ENCODE assay signal across 14 mouse cellular contexts in the genomic region with DNA sequence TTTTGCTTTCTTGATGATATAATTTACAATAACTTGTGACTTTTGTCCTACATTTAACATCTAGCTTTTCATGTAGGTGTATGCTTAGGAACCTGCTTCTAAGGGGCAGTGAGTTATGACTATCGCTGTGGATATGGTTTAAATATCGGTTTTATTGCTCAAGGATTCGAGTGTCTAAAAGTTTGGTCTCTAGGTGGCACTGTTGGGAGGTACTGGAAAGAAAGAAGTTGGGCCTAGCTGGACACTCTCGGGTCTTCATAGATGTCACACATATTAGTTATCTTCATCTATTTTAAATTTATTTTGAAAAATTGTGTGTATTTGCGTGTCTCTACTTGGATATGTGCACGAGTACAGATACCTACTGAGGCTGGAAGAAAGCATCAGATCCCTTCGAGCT.
DNase-seq lines count a peak whose midpoint lies in the region; ATAC-seq and TF ChIP-seq lines count a peak whose summit lies in the region.
"Had no signal": no experiment of that assay in that cellular context is flagged by ENCODE, and none has a peak within 500 bp of the region (broad histone marks: within the 10 kb centered on the region; RNA-seq: fewer than 3 reads in every experiment).

No protein-coding gene starts in this region.

- no peak overlapping the region for H3K27ac ChIP-seq in heart, postnatal 0 days (ENCODE audit: low read depth)
- H3K27ac ChIP-seq in heart, embryonic 12.5 days (ENCODE audit: poor library complexity, severe bottlenecking): no peak overlapping the region
- no peak overlapping the region for H3K27ac ChIP-seq in midbrain, postnatal 0 days (ENCODE audit: low read depth, low read length)
- H3K27ac ChIP-seq in midbrain, embryonic 15.5 days: no peak overlapping the region
- H3K27ac ChIP-seq in stomach, postnatal 0 days (replicated peaks): no peak overlapping the region
- H3K27ac ChIP-seq: heart, embryonic 10.5 days; limb, embryonic 10.5 days; midbrain, embryonic 12.5 days had no signal

- no peak for ATAC-seq in heart, postnatal 0 days (ENCODE audit: insufficient read depth, low read depth)
- ATAC-seq in heart, embryonic 12.5 days (ENCODE audit: insufficient number of reproducible peaks, low FRiP score): no peak
- no peak for ATAC-seq in midbrain, postnatal 0 days (ENCODE audit: low FRiP score)
- no peak for ATAC-seq in midbrain, embryonic 15.5 days (replicated peaks)
- no peak for ATAC-seq in stomach, postnatal 0 days (ENCODE audit: low FRiP score, low TSS enrichment)
- ATAC-seq in cerebellum, adult (ENCODE audit: insufficient number of reproducible peaks, low FRiP score, low TSS enrichment): no peak

- TF ChIP-seq EP300 in heart, postnatal 0 days (IDR thresholded peaks at IDR 0.05; ENCODE audit: low read depth): no peak
- no peak for TF ChIP-seq EP300 in stomach, postnatal 0 days (optimal IDR thresholded peaks at IDR 0.05)

- H3K4me3 ChIP-seq in heart, postnatal 0 days (ENCODE audit: low read depth, low read length): no peak overlapping the region
- no peak overlapping the region for H3K4me3 ChIP-seq in heart, embryonic 12.5 days
- H3K4me3 ChIP-seq in midbrain, postnatal 0 days (ENCODE audit: low read depth, low read length): no peak overlapping the region
- no peak overlapping the region for H3K4me3 ChIP-seq in midbrain, embryonic 15.5 days
- no peak overlapping the region for H3K4me3 ChIP-seq in stomach, postnatal 0 days (ENCODE audit: low read depth, low read length)
- H3K4me3 ChIP-seq: erythroblast, embryonic 14.5 days; heart, embryonic 10.5 days; limb, embryonic 10.5 days; midbrain, embryonic 12.5 days had no signal

- 0 out of 2 replicates have a peak, but pooled peaks cover 14% of the 10 kb centered on the region for H3K4me1 ChIP-seq in heart, postnatal 0 days (ENCODE audit: control insufficient read depth, insufficient read depth)
- peaks cover 8% of the 10 kb centered on the region for H3K4me1 ChIP-seq in heart, embryonic 12.5 days (replicated peaks)
- H3K4me1 ChIP-seq in midbrain, postnatal 0 days (ENCODE audit: insufficient read depth, low read length): no peaks in the 10 kb centered on the region; the same call in 1 of the 2 replicates
- peaks cover 14% of the 10 kb centered on the region; the same call in 1 of the 2 replicates for H3K4me1 ChIP-seq in midbrain, embryonic 15.5 days
- H3K4me1 ChIP-seq in stomach, postnatal 0 days (replicated peaks; ENCODE audit: control insufficient read depth, insufficient read depth): no peaks in the 10 kb centered on the region
- H3K4me1 ChIP-seq: limb, embryonic 10.5 days had no signal

- TF ChIP-seq CTCF in heart, postnatal 0 days (IDR thresholded peaks at IDR 0.05; ENCODE audit: low read depth): peak; percentile 29; the same call in 1 of the 2 replicates
- TF ChIP-seq CTCF in midbrain, postnatal 0 days (IDR thresholded peaks at IDR 0.05): peak; percentile 40; the same call in 1 of the 2 replicates
- TF ChIP-seq CTCF in stomach, postnatal 0 days (IDR thresholded peaks at IDR 0.05; ENCODE audit: low read depth): peak; percentile 59

- no peak for DNase-seq in heart, postnatal 0 days (ENCODE audit: low spot score)
- DNase-seq in midbrain, postnatal 0 days (ENCODE audit: low spot score): peak; percentile 38
- peak; percentile 22 for DNase-seq in adipocyte (ENCODE audit: low spot score)
- DNase-seq in stomach, postnatal 0 days (ENCODE audit: low spot score): no peak
- no peak for DNase-seq in T-cell, adult 2 months (ENCODE audit: low spot score)
- DNase-seq: cerebellum, adult 9-11 months; kidney, adult 8-10 months had no signal

- no peaks in the 10 kb centered on the region for H3K27me3 ChIP-seq in heart, postnatal 0 days (ENCODE audit: control insufficient read depth, insufficient read depth, low read length)
- no peaks in the 10 kb centered on the region for H3K27me3 ChIP-seq in heart, embryonic 12.5 days (replicated peaks)
- no peaks in the 10 kb centered on the region for H3K27me3 ChIP-seq in midbrain, postnatal 0 days (ENCODE audit: insufficient read depth, low read length)
- H3K27me3 ChIP-seq in midbrain, embryonic 15.5 days (replicated peaks): no peaks in the 10 kb centered on the region
- H3K27me3 ChIP-seq in stomach, postnatal 0 days (ENCODE audit: control insufficient read depth, insufficient read depth, low read length): no peaks in the 10 kb centered on the region
- H3K27me3 ChIP-seq: midbrain, embryonic 12.5 days had no signal

- H3K9me3 ChIP-seq in heart, postnatal 0 days (replicated peaks; ENCODE audit: control insufficient read depth, low read length): no peaks in the 10 kb centered on the region
- H3K9me3 ChIP-seq in heart, embryonic 12.5 days (replicated peaks): peaks cover 3% of the 10 kb centered on the region; the same call in 1 of the 2 replicates
- no peaks in the 10 kb centered on the region for H3K9me3 ChIP-seq in midbrain, postnatal 0 days (ENCODE audit: low read length)
- no peaks in the 10 kb centered on the region for H3K9me3 ChIP-seq in midbrain, embryonic 15.5 days
- H3K9me3 ChIP-seq in stomach, postnatal 0 days (ENCODE audit: control insufficient read depth, low read length): no peaks in the 10 kb centered on the region
- H3K9me3 ChIP-seq: heart, embryonic 10.5 days; limb, embryonic 10.5 days; midbrain, embryonic 12.5 days had no signal

- WGBS in heart, postnatal 0 days: 73% methylated on average over 7 of the region's 7 CpGs
- WGBS in heart, embryonic 12.5 days: 71% methylated on average over 7 of the region's 7 CpGs
- WGBS in midbrain, postnatal 0 days: 84% methylated on average over 7 of the region's 7 CpGs
- WGBS in midbrain, embryonic 15.5 days: 84% methylated on average over 7 of the region's 7 CpGs
- 81% methylated on average over 7 of the region's 7 CpGs for WGBS in stomach, postnatal 0 days

- H3K36me3 ChIP-seq in heart, postnatal 0 days (replicated peaks; ENCODE audit: control insufficient read depth, insufficient read depth, low read length): no peaks in the 10 kb centered on the region
- no peaks in the 10 kb centered on the region for H3K36me3 ChIP-seq in heart, embryonic 12.5 days
- no peaks in the 10 kb centered on the region for H3K36me3 ChIP-seq in midbrain, postnatal 0 days (ENCODE audit: insufficient read depth, low read length)
- H3K36me3 ChIP-seq in midbrain, embryonic 15.5 days (replicated peaks): no peaks in the 10 kb centered on the region
- no peaks in the 10 kb centered on the region for H3K36me3 ChIP-seq in stomach, postnatal 0 days (ENCODE audit: control insufficient read depth, insufficient read depth, low read length)
- H3K36me3 ChIP-seq: heart, embryonic 10.5 days; limb, embryonic 10.5 days; midbrain, embryonic 12.5 days had no signal

- no peak overlapping the region for H3K9ac ChIP-seq in heart, postnatal 0 days (replicated peaks; ENCODE audit: low read depth, low read length)
- H3K9ac ChIP-seq in heart, embryonic 12.5 days: no peak overlapping the region
- H3K9ac ChIP-seq in midbrain, postnatal 0 days (replicated peaks; ENCODE audit: low read length, poor library complexity, severe bottlenecking): no peak overlapping the region
- H3K9ac ChIP-seq in midbrain, embryonic 15.5 days: no peak overlapping the region
- no peak overlapping the region for H3K9ac ChIP-seq in stomach, postnatal 0 days (ENCODE audit: low read length)
- H3K9ac ChIP-seq: midbrain, embryonic 12.5 days had no signal

- H3K4me2 ChIP-seq in heart, postnatal 0 days (ENCODE audit: low read depth, low read length): no peak overlapping the region
- H3K4me2 ChIP-seq in heart, embryonic 12.5 days: no peak overlapping the region
- no peak overlapping the region for H3K4me2 ChIP-seq in midbrain, postnatal 0 days (ENCODE audit: low read depth, low read length, poor library complexity, severe bottlenecking)
- no peak overlapping the region for H3K4me2 ChIP-seq in midbrain, embryonic 15.5 days
- no peak overlapping the region for H3K4me2 ChIP-seq in stomach, postnatal 0 days (replicated peaks; ENCODE audit: low read depth)
- H3K4me2 ChIP-seq: midbrain, embryonic 12.5 days had no signal

Comparison
In these comparisons a context has a peak if more than half of its experiments do, and no peak if none do; other contexts are left out.
1. DNase-seq: peak in midbrain, postnatal 0 days (single experiment) and adipocyte (single experiment); none in heart, postnatal 0 days (single experiment), stomach, postnatal 0 days (single experiment) and T-cell, adult 2 months (single experiment).
2. Peak in every context shown above with its lines, with median percentiles within 50 percentile points of each other: CTCF ChIP-seq.